Mouse (Mus musculus) intestine, postnatal 0 days (tissue): ENCODE results near the gene Fam160a1. TPM values are rescaled to one million over a fixed set of nuclear protein-coding genes. Genes with fewer than 3 reads are reported as not detected.

ENCODE experiments used
- ATAC-seq: fragments of 200-750 bp; cut with Nextera tagmentation; 2 replicates; pipeline ENCODE4 v1.8.0; 2017; ENCODE audit warnings: mild to moderate bottlenecking, moderate TSS enrichment, moderate library complexity
- H3K27ac ChIP-seq: fragments of 300-500 bp; sonication (generic); 2 replicates; pipeline ENCODE4 v1.5.1; 2014; ENCODE audit warnings: mild to moderate bottlenecking, low read depth, low read length, moderate library complexity
- H3K27me3 ChIP-seq: fragments of 300-500 bp; sonication (generic); replicated peaks from 2 replicates; pipeline ENCODE4 v1.6.1; 2014; ENCODE audit warnings: low read length, mixed read lengths; ENCODE audit not compliant: control insufficient read depth, insufficient read depth
- H3K36me3 ChIP-seq: fragments of 300-500 bp; sonication (generic); 2 replicates; pipeline ENCODE4 v1.6.1; 2014; ENCODE audit warnings: mild to moderate bottlenecking, moderate library complexity; ENCODE audit not compliant: control insufficient read depth, insufficient read depth
- H3K4me1 ChIP-seq: fragments of 300-500 bp; sonication (generic); replicated peaks from 2 replicates; pipeline ENCODE4 v1.6.1; 2014; ENCODE audit warnings: antibody characterized with exemption, low read length, mixed read lengths; ENCODE audit not compliant: control insufficient read depth, insufficient read depth
- H3K4me2 ChIP-seq: fragments of 300-500 bp; sonication (generic); replicated peaks from 2 replicates; pipeline ENCODE4 v1.6.1; 2014; ENCODE audit warnings: low read depth, mild to moderate bottlenecking, moderate library complexity
- H3K4me3 ChIP-seq: fragments of 300-500 bp; sonication (generic); 2 replicates; pipeline ENCODE4 v1.5.1; 2014; ENCODE audit warnings: low read depth, low read length
- H3K9ac ChIP-seq: fragments of 300-500 bp; sonication (generic); 2 replicates; pipeline ENCODE4 v1.6.1; 2014; ENCODE audit warnings: mild to moderate bottlenecking, low read depth, low read length
- H3K9me3 ChIP-seq: fragments of 300-500 bp; sonication (generic); 2 replicates; pipeline ENCODE4 v1.6.1; 2016; ENCODE audit warnings: mixed run types; ENCODE audit not compliant: control insufficient read depth
- CTCF ChIP-seq: sonication (generic); IDR thresholded peaks from 2 replicates; pipeline ENCODE4 v1.5.1; 2016; ENCODE audit warnings: low read depth, mild to moderate bottlenecking, control low read depth, antibody characterized with exemption, moderate library complexity
- WGBS: fragments of 180-500 bp; shearing (Covaris S2); extraction: QIAGEN DNeasy Blood & Tissue Kit; methylation state at CpG from one replicate; pipeline ENCODE4 v1.1.7; 2014; 5-methylcytosine and 5-hydroxymethylcytosine counted together
- polyA plus RNA-seq: library from polyadenylated mRNA; unstranded; fragments of >200 nt; fragmentation: Nextera tagmentation; extraction: Ambion mirVana; gene quantifications from 2 replicates; pipeline ENCODE4 v1.2.1, GENCODE M21; 2015

The Fam160a1 gene
- polyA plus RNA-seq, 1 experiment from 2014 or later = 2.6 TPM

DNA sequence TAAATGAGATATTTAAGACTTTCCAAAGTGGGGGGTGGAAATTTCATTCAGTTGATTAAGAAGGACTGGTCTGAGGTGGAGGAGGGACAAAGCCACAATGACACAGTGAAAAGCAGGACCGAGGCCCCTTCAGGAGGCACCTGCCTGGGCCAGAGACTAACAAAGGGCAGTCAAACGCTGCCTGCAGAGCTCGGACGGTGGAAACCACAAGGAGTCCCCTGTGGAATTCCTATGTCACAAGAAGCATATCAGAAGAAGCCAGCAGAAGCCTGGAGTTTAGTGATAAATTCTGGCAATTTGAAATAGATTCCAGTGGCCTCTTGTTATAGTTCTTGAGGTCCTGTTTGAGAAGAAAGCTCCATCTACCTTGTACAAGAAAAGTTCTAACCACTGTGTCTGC lies 40.0 kb upstream of the Fam160a1 start:
- WGBS = 69% methylated on average over 4 of the region's 4 CpGs
- H3K27ac ChIP-seq = no peak overlapping the region
- no peak overlapping the region for H3K9ac ChIP-seq
- H3K36me3 ChIP-seq = no peaks in the 10 kb centered on the region
- no peak for TF ChIP-seq CTCF
- H3K27me3 ChIP-seq = no peaks in the 10 kb centered on the region
- no peaks in the 10 kb centered on the region for H3K9me3 ChIP-seq
- no peaks in the 10 kb centered on the region for H3K4me1 ChIP-seq
- H3K4me3 ChIP-seq = no peak overlapping the region
- ATAC-seq = no peak
- H3K4me2 ChIP-seq = no peak overlapping the region

GRCm38 (mm10) chr3:85855947-85856346 lies 38.9 kb upstream of the Fam160a1 start:
- Histone ChIP-seq H3K9me3 (no peaks in the 10 kb centered on the region), H3K9ac (no peak overlapping the region), H3K36me3 (no peaks in the 10 kb centered on the region), H3K27me3 (no peaks in the 10 kb centered on the region), H3K27ac (no peak overlapping the region), H3K4me2 (no peak overlapping the region), H3K4me3 (no peak overlapping the region), H3K4me1 (no peaks in the 10 kb centered on the region)
- ATAC-seq = no peak
- WGBS = 78% methylated on average over 5 of the region's 5 CpGs
- TF ChIP-seq CTCF = no peak

- no peaks in the 10 kb centered on the region for H3K36me3 ChIP-seq
- H3K9me3 ChIP-seq = no peaks in the 10 kb centered on the region
- no peaks in the 10 kb centered on the region for H3K4me1 ChIP-seq
- H3K4me3 ChIP-seq = no peak overlapping the region
- no peak for ATAC-seq
- no peaks in the 10 kb centered on the region for H3K27me3 ChIP-seq
- WGBS = 98% methylated on average over 3 of the region's 3 CpGs
- TF ChIP-seq CTCF = no peak
- H3K27ac ChIP-seq = no peak overlapping the region
- H3K9ac ChIP-seq = no peak overlapping the region
- H3K4me2 ChIP-seq = no peak overlapping the region
Measured at GRCm38 (mm10) chr3:85855043-85855442, 38.0 kb upstream of the Fam160a1 start.

DNA sequence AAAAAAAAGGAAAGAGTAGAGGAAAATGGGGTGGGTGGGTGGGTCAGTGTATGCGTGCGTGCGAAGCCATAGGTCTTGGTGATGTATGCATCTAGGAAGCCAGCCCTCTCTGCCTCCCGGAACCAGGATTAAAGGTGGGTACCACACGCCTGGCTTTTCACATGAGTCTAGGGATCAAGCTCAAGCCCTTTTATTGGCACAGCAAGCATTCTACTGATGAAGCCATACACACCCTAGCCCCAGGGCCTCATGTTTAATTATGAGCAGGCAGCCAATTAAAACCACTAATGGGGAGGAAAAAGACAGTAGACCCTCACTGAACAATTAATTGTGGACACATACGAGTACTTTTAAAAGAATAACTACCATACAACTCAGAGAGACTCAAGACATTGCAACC lies 37.1 kb upstream of the Fam160a1 start:
- H3K9ac ChIP-seq = no peak overlapping the region
- no peak for TF ChIP-seq CTCF
- H3K27ac ChIP-seq = no peak overlapping the region
- H3K27me3 ChIP-seq = no peaks in the 10 kb centered on the region
- no peaks in the 10 kb centered on the region for H3K9me3 ChIP-seq
- no peaks in the 10 kb centered on the region for H3K36me3 ChIP-seq
- no peaks in the 10 kb centered on the region for H3K4me1 ChIP-seq
- no peak for ATAC-seq
- H3K4me3 ChIP-seq = no peak overlapping the region
- 90% methylated on average over 6 of the region's 6 CpGs for WGBS
- no peak overlapping the region for H3K4me2 ChIP-seq

- no peaks in the 10 kb centered on the region for H3K9me3 ChIP-seq
- H3K4me1 ChIP-seq = no peaks in the 10 kb centered on the region
- no peak overlapping the region for H3K27ac ChIP-seq
- no peak overlapping the region for H3K9ac ChIP-seq
- ATAC-seq = no peak
- no peaks in the 10 kb centered on the region for H3K27me3 ChIP-seq
- H3K36me3 ChIP-seq = no peaks in the 10 kb centered on the region
- 89% methylated on average over 4 of the region's 4 CpGs for WGBS
- no peak for TF ChIP-seq CTCF
- H3K4me3 ChIP-seq = no peak overlapping the region
- no peak overlapping the region for H3K4me2 ChIP-seq
Measured at GRCm38 (mm10) chr3:85853715-85854114, 36.6 kb upstream of the Fam160a1 start.

DNA sequence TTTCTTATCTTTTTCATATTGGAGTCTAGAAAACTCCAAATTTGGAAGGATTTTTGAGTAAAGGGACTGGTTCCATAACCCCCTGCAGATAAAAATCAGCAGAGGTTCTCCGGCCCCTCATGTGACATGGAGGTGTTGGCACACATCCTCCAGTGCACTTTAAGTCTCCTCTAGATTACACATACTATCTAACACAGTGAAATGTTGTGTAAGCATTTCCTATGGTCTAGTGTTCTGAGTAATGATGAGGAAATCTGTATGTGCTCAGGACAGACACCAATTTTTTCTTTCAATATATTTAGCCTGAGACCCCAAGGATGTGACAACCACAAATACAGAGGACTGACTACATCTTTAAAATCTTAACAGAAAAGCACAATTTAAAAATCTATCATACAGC lies 33.0 kb upstream of the Fam160a1 start:
- Histone ChIP-seq H3K36me3 (no peaks in the 10 kb centered on the region), H3K4me2 (no peak overlapping the region), H3K9ac (no peak overlapping the region), H3K9me3 (no peaks in the 10 kb centered on the region), H3K27me3 (no peaks in the 10 kb centered on the region), H3K27ac (no peak overlapping the region), H3K4me1 (no peaks in the 10 kb centered on the region), H3K4me3 (no peak overlapping the region)
- TF ChIP-seq CTCF = no peak
- 64% methylated on average over 1 of the region's 1 CpGs for WGBS
- ATAC-seq = no peak

DNA sequence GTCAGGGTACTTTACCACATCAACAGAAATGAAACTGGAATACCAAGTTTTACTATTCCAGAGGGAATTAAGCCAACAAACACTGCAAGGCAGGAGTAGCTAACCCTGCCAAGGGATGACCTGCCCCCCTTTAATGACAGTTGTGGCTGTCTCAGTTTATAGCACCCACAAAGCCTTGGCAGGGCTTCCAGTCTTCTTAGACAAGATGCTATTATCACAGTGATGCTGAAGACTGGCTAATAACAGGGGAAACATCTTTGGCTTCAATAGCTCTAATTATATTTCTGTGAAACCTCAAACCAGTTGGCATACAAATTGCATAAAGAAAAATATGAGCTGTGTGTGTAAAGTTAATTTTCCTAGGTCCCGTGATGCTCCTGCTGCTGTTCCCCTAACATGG lies 29.2 kb upstream of the Fam160a1 start:
- no peaks in the 10 kb centered on the region for H3K4me1 ChIP-seq
- ATAC-seq = no peak
- H3K4me2 ChIP-seq = no peak overlapping the region
- H3K9me3 ChIP-seq = no peaks in the 10 kb centered on the region
- H3K4me3 ChIP-seq = no peak overlapping the region
- no peaks in the 10 kb centered on the region for H3K36me3 ChIP-seq
- H3K9ac ChIP-seq = no peak overlapping the region
- 94% methylated on average over 1 of the region's 1 CpGs for WGBS
- no peak for TF ChIP-seq CTCF
- no peaks in the 10 kb centered on the region for H3K27me3 ChIP-seq
- no peak overlapping the region for H3K27ac ChIP-seq
